Mouse (Mus musculus) right cerebral cortex, postnatal 14 days (tissue): Measurements from ENCODE around the gene Brpf1.
A peak's percentile ranks its signal among the peaks of the same experiment; 100 is the strongest.

Experiments used
- DNase-seq: peaks from one replicate; pipeline ENCODE4 v3.0.0; 2022

Brpf1 gene

GRCm38 (mm10) chr6:113306986-113307349, at the start of gene Brpf1:
Gene Brpf1 (plus strand): TSS chr6:113307137.
- DNase-seq: peak; percentile 76

DNA sequence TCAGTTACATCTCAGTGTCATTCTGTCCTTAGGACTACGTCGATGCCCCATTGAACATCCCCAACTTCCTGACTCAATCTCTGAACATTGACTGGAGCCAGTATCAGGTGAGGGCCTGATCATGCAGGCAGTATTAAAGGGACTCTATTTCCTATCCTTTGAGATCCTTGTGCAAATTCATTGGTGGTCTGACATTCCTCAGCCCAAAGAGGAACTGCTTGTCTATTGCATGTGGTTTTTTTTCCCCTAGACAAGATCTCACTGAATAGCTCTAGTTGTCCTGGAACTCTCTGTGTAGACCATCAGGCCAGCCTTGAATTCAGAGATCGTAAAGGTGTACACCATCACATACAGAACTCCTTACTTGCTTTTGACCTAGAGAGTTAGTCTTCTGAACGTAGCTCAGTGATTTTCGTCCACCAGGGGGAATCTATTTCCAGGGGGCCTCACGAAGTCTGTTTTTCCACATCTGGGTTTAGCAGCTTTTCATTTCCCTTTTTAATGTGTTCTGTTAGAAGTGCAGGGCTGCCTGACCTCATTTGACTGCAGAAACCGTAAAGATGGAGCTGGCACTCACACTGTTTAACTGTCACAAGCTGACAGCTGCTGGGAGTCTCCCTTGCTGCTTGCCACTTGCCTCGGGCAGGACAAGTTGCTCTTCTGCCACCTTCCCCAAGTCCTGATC, 45.6 kb upstream of the Brpf1 start:
- DNase-seq: no peak

- DNase-seq: no peak
These were observed 43.4 kb upstream of the Brpf1 start for GRCm38 (mm10) chr6:113263531-113263930.

DNA sequence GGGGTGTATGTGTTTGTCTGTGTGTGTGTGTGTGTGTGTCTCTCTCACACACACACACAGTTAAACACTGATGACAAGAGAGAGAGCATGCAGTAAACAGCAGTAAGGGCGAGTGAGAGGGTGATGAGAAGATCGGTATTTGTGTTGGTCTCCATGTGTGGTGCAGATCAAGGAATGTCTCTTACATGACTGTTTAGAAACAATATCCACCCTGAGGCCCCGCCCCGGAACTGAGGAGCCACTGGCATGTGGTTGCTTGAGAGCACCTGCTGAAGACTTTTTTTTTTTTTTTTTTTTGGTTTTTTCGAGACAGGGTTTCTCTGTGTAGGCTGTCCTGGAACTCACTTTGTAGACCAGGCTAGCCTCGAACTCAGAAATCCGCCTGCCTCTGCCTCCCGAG, 42.5 kb upstream of the Brpf1 start:
- no peak for DNase-seq

- DNase-seq: no peak
These were observed 39.8 kb upstream of the Brpf1 start for GRCm38 (mm10) chr6:113266996-113267655.

GRCm38 (mm10) chr6:113267988-113268387, 38.9 kb upstream of the Brpf1 start:
- DNase-seq: no peak

- DNase-seq: no peak
These were observed 34.6 kb upstream of the Brpf1 start for GRCm38 (mm10) chr6:113272365-113272764.

DNA sequence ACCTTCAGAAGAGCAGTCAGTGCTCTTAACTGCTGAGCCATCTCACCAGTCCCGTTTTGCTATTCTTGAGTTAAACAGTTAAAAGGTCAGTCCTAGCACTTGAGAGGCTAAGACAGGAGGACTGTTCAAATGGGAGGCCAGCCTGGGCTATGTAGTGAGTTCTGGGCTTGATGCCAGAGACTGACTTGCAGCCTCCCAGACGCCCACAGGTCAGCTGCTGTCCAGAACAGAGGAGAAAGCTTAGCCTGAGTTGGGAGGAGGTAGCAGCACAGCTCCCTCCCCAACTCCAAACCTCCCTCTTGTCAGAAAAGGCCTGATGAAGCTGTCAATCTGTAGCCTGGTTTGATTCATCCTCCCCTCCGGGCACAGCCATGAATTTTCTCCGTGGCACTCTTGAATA, 30.1 kb upstream of the Brpf1 start:
- DNase-seq: no peak

- no peak for DNase-seq
These were observed 25.3 kb upstream of the Brpf1 start for GRCm38 (mm10) chr6:113281676-113282075.

- peak; percentile 53 for DNase-seq
These were observed 24.7 kb upstream of the Brpf1 start, which contains the start of gene Cpne9 for GRCm38 (mm10) chr6:113282101-113282802. Gene Cpne9 (plus strand): TSS chr6:113282307.

DNA sequence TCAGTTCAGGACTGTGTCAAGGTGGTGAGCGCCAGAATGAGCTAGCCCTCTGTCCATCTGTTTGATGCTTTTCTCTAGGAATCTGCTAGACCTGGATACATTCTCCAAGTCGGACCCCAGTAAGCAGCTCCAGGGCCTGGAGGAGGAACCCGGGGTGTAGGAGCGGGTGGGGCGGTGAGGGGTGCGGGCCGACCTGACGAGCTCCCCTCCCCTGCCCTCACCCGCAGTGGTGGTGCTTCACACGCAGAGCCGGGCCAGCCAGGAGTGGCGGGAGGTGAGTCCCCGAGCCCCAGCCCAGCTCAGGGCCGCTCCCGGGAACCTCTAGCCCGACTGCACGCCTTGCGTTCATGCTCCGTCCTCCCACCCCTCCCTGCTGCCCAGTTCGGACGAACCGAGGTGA, 24.0 kb upstream of the Brpf1 start:
- DNase-seq: no peak

GRCm38 (mm10) chr6:113283500-113283899, 23.4 kb upstream of the Brpf1 start:
- no peak for DNase-seq

DNA sequence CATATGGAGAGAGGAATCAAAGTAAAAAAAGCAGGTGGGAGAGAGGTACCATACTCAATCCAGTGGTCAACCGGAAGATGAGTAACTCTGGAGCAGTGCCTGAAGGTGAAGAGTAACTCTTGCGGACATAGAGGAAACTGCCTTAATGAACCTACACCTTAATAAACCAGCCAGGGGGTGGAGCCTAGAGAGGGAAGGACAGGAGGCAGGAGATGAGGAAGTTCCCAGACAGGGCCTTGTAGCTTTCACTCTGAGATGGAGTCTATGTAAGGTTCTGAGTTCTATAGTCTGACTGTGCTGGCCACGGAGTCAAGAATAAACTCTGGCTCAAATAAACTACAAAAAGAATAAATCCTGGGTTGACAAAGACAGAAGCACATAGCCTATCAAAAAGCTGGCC, 22.0 kb upstream of the Brpf1 start:
- DNase-seq: no peak

GRCm38 (mm10) chr6:113286316-113286715, 20.6 kb upstream of the Brpf1 start:
- DNase-seq: no peak

DNA sequence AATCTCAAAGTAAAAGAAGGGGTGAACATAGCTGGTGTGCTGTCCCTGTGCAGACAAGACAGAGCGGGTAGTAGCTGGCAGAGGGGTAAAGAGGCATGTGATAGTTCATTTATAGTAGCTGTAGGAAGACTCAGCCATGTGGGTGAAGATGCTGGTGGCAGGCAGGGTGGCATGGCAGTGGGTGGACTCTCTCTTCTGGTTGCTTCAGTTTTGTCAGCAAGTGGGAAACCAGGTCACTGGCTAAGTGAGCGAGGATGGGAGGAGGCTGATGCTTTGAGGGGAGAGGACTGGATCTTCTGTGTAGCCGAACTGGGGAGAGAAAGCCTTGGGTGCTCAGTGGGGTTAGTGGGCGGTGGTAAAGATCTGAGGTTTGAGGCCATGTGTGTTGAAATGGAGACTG, 19.7 kb upstream of the Brpf1 start:
- no peak for DNase-seq

- no peak for DNase-seq
These were observed 17.6 kb upstream of the Brpf1 start for GRCm38 (mm10) chr6:113289346-113289745.

- no peak for DNase-seq
These were observed 16.6 kb upstream of the Brpf1 start for GRCm38 (mm10) chr6:113290346-113290745.

- DNase-seq: no peak
These were observed 14.0 kb upstream of the Brpf1 start for GRCm38 (mm10) chr6:113292938-113293337.

DNA sequence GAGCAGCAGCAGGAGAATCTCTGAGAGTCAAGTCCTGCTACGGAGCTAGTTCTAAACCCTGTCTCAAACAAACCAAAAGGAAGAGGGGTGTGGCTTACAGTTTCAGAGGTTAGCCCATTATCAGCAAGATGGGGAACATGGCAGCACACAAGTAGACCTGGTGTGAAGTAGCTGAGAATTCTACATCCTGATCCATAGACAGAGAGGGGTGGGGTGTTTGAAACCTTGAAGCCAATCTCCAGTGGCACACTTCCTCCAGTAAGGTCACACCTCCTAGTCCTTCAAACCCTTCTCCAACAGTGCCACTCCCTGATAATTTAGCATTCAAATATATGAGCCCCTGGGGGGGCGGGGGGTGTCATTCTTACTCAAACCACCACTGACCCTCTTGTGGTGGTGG, 10.9 kb upstream of the Brpf1 start:
- no peak for DNase-seq

- DNase-seq: no peak
These were observed 10.3 kb upstream of the Brpf1 start for GRCm38 (mm10) chr6:113296639-113297038.

DNA sequence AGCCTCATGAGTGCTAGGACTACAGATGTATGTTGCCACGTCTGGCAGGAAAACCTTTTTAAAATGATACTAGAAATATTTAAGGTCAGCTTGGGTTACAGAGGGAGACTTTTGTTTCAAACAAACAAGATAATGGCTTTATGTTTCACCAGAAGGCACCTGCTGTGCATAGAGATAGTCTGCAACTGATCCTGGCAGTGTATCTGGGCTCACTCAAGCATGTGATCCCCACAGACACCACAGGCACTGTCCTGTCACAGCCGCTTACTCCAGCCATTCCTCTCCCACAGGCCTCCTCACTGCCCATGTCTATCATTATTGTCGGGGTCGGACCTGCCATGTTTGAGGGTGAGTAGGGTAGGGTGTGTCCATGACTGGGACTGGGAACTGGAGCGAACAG, 5.6 kb upstream of the Brpf1 start:
- no peak for DNase-seq

- DNase-seq: no peak
These were observed 4.7 kb upstream of the Brpf1 start for GRCm38 (mm10) chr6:113302258-113302657.

DNA sequence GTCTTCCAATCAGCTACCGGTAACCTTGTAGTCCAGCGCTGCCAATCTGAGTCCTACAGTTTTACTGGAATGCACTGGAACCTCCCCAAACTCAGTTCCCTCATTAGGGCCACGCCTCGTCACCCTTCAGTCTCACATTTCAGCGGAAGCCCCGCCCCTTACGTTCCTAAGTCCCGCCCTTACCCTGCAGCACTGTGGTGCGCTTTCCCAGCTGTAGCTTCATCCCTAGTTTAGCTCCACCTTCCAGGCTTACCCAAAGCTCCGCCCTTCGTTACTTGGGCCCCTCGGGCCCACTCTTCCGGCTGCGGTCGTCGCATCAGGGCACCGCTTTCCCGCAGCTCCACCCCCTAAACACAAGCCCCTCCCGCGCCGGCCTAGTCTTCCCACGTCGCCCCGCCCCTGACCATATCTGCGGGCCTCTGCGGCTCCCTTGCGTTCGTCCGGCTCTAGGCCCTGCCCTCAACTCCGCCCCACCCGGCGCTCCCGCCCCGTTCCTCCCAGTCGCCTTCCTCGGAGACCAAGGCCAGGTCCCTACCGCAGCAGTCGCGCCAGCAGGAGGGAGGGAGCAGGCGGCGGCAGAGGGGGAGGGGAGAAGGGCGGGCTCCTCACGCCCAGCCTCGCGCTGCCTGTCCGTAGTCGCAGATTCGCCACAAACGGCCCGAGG, 483 bp upstream of the Brpf1 start:
- DNase-seq: peak; percentile 99
